12 mouse cellular contexts compared by ENCODE assay signal in genomic region chr8:72137431-72137830, GRCm38 (mm10). TPM values are rescaled to one million over a fixed set of nuclear protein-coding genes. Genes with fewer than 3 reads are reported as not detected.
DNase-seq lines count a peak whose midpoint lies in the region; ATAC-seq lines count a peak whose summit lies in the region.
"Had no signal": no experiment of that assay in that cellular context is flagged by ENCODE, and none has a peak within 500 bp of the region (broad histone marks: within the 10 kb centered on the region; RNA-seq: fewer than 3 reads in every experiment).

No protein-coding gene starts in this region.

- H3K9me3 ChIP-seq in heart, embryonic 12.5 days (replicated peaks): no peaks in the 10 kb centered on the region
- no peaks in the 10 kb centered on the region for H3K9me3 ChIP-seq in neural tube, embryonic 11.5 days (ENCODE audit: control insufficient read depth, low read length)
- H3K9me3 ChIP-seq in intestine, embryonic 16.5 days (ENCODE audit: control insufficient read depth, low read length): no peaks in the 10 kb centered on the region
- no peaks in the 10 kb centered on the region for H3K9me3 ChIP-seq in stomach, embryonic 16.5 days (replicated peaks; ENCODE audit: control insufficient read depth, low read length)

- H3K27me3 ChIP-seq in heart, embryonic 12.5 days (replicated peaks): no peaks in the 10 kb centered on the region
- no peaks in the 10 kb centered on the region for H3K27me3 ChIP-seq in neural tube, embryonic 11.5 days (ENCODE audit: control insufficient read depth, insufficient read depth, low read length)
- no peaks in the 10 kb centered on the region for H3K27me3 ChIP-seq in intestine, embryonic 16.5 days (replicated peaks; ENCODE audit: control insufficient read depth, insufficient read depth, low read length)
- H3K27me3 ChIP-seq in stomach, embryonic 16.5 days (ENCODE audit: control insufficient read depth, insufficient read depth, low read length): no peaks in the 10 kb centered on the region

- H3K9ac ChIP-seq in heart, embryonic 12.5 days: peak overlapping the region; percentile 29; the same call in 1 of the 2 replicates
- no peak overlapping the region for H3K9ac ChIP-seq in neural tube, embryonic 11.5 days (ENCODE audit: low read length)
- H3K9ac ChIP-seq in intestine, embryonic 16.5 days (ENCODE audit: low read depth, low read length): no peak overlapping the region
- H3K9ac ChIP-seq in stomach, embryonic 16.5 days (ENCODE audit: low read length): peak overlapping the region; percentile 23

- intact Hi-C loops in heart, postnatal 14 days (cut with DNase I): no loop called here

- H3K36me3 ChIP-seq in heart, embryonic 12.5 days: peaks cover 47% of the 10 kb centered on the region
- H3K36me3 ChIP-seq in neural tube, embryonic 11.5 days (ENCODE audit: control insufficient read depth, insufficient read depth, low read length): peaks cover 4% of the 10 kb centered on the region; the same call in 1 of the 2 replicates
- peaks cover 16% of the 10 kb centered on the region for H3K36me3 ChIP-seq in intestine, embryonic 16.5 days (ENCODE audit: control insufficient read depth, insufficient read depth, low read length)
- peaks cover 20% of the 10 kb centered on the region for H3K36me3 ChIP-seq in stomach, embryonic 16.5 days (ENCODE audit: control insufficient read depth, insufficient read depth, low read length)

- 76% methylated on average over 2 of the region's 2 CpGs for WGBS in heart, embryonic 12.5 days
- 89% methylated on average over 2 of the region's 2 CpGs for WGBS in neural tube, embryonic 11.5 days
- WGBS in intestine, embryonic 16.5 days: 78% methylated on average over 2 of the region's 2 CpGs
- 72% methylated on average over 2 of the region's 2 CpGs for WGBS in stomach, embryonic 16.5 days

- peaks cover 39% of the 10 kb centered on the region for H3K4me1 ChIP-seq in heart, embryonic 12.5 days (replicated peaks)
- 0 out of 2 replicates have a peak, but pooled peaks cover 4% of the 10 kb centered on the region for H3K4me1 ChIP-seq in neural tube, embryonic 11.5 days (ENCODE audit: control insufficient read depth, insufficient read depth, low read length)
- peaks cover 21% of the 10 kb centered on the region for H3K4me1 ChIP-seq in intestine, embryonic 16.5 days (ENCODE audit: control insufficient read depth, insufficient read depth, low read length)
- H3K4me1 ChIP-seq in stomach, embryonic 16.5 days (ENCODE audit: control insufficient read depth, insufficient read depth, low read length): peaks cover 14% of the 10 kb centered on the region; the same call in 1 of the 2 replicates

- no peak for DNase-seq in heart, postnatal 14 days
- no peak for DNase-seq in neural tube, embryonic 11.5 days (ENCODE audit: low spot score)
- no peak for DNase-seq in neural tube, embryonic 10.5 days (ENCODE audit: extremely low spot score, low spot score)
- DNase-seq in thymus, postnatal 0 days (ENCODE audit: low spot score): no peak
- DNase-seq in layer of hippocampus, adult 18-20 months (ENCODE audit: low spot score in 2 of 2): no peak

- ATAC-seq in heart, embryonic 12.5 days (ENCODE audit: insufficient number of reproducible peaks, low FRiP score): no peak
- ATAC-seq in neural tube, embryonic 11.5 days (ENCODE audit: insufficient read depth, low FRiP score, low TSS enrichment): no peak
- ATAC-seq in intestine, embryonic 16.5 days: no peak
- ATAC-seq in stomach, embryonic 16.5 days (ENCODE audit: insufficient read depth, low FRiP score): no peak

- peak overlapping the region; percentile 85 for H3K4me2 ChIP-seq in heart, embryonic 12.5 days
- peak overlapping the region; percentile 13 for H3K4me2 ChIP-seq in neural tube, embryonic 11.5 days (ENCODE audit: low read depth)
- H3K4me2 ChIP-seq in intestine, embryonic 16.5 days (ENCODE audit: low read depth, low read length): peak overlapping the region; percentile 75
- H3K4me2 ChIP-seq in stomach, embryonic 16.5 days (ENCODE audit: low read depth, low read length): peak overlapping the region; percentile 77

- no peak overlapping the region for H3K27ac ChIP-seq in heart, embryonic 12.5 days (ENCODE audit: poor library complexity, severe bottlenecking)
- H3K27ac ChIP-seq in neural tube, embryonic 11.5 days (ENCODE audit: low read depth, low read length): no peak overlapping the region
- no peak overlapping the region; the same call in 1 of the 2 replicates for H3K27ac ChIP-seq in intestine, embryonic 16.5 days (ENCODE audit: low read length)
- peak overlapping the region; percentile 35 for H3K27ac ChIP-seq in stomach, embryonic 16.5 days (ENCODE audit: low read length)

- H3K4me3 ChIP-seq in heart, embryonic 12.5 days: peak overlapping the region; percentile 91
- H3K4me3 ChIP-seq in neural tube, embryonic 11.5 days (ENCODE audit: low read depth, low read length): no peak overlapping the region
- peak overlapping the region; percentile 88 for H3K4me3 ChIP-seq in intestine, embryonic 16.5 days (ENCODE audit: low read length)
- H3K4me3 ChIP-seq in stomach, embryonic 16.5 days (replicated peaks; ENCODE audit: low read length): peak overlapping the region; percentile 90

RNA-seq across cellular contexts. Expression of gene Tpm4, which starts 2.7 kb away (rescaled TPM):
- polyA plus RNA-seq in heart, embryonic 12.5 days (2016; fragmentation: Nextera tagmentation; extraction: Ambion mirVana): 399 and 414 TPM in 2 replicates
- 100 to 1,000 TPM; 119 to 155 TPM for total RNA-seq in heart, postnatal 14 days (2021)
- polyA plus RNA-seq in neural tube, embryonic 11.5 days (2014; fragmentation: Nextera tagmentation; extraction: Ambion mirVana): 554 and 563 TPM in 2 replicates
- 510 and 538 TPM in 2 replicates for polyA plus RNA-seq in intestine, embryonic 16.5 days (2015; fragmentation: Nextera tagmentation; extraction: Ambion mirVana)
- polyA plus RNA-seq in stomach, embryonic 16.5 days (2015; fragmentation: Nextera tagmentation; extraction: Ambion mirVana): 617 and 647 TPM in 2 replicates
- polyA plus RNA-seq in thymus, postnatal 0 days (2015; fragmentation: Nextera tagmentation; extraction: Ambion mirVana): 164 and 172 TPM in 2 replicates
- total RNA-seq in layer of hippocampus, adult 18-20 months (2021): 10 to 100 TPM; 24.9 to 26.6 TPM

RNA-seq across cellular contexts. Expression of gene Rab8a, which starts 23.6 kb away (rescaled TPM):
- 72.5 and 77.5 TPM in 2 replicates for polyA plus RNA-seq in heart, embryonic 12.5 days (2016; fragmentation: Nextera tagmentation; extraction: Ambion mirVana)
- total RNA-seq in heart, postnatal 14 days (2021): 10 to 100 TPM; 28.2 to 28.6 TPM
- polyA plus RNA-seq in neural tube, embryonic 11.5 days (2014; fragmentation: Nextera tagmentation; extraction: Ambion mirVana): 105 and 110 TPM in 2 replicates
- polyA plus RNA-seq in intestine, embryonic 16.5 days (2015; fragmentation: Nextera tagmentation; extraction: Ambion mirVana): 177 and 178 TPM in 2 replicates
- 127 and 155 TPM in 2 replicates for polyA plus RNA-seq in stomach, embryonic 16.5 days (2015; fragmentation: Nextera tagmentation; extraction: Ambion mirVana)
- polyA plus RNA-seq in thymus, postnatal 0 days (2015; fragmentation: Nextera tagmentation; extraction: Ambion mirVana): 140 and 151 TPM in 2 replicates
- total RNA-seq in layer of hippocampus, adult 18-20 months (2021): 10 to 100 TPM; 39.8 to 41.4 TPM

RNA-seq across cellular contexts. Expression of gene Olfr374, which starts 30.6 kb away (rescaled TPM):
- polyA plus RNA-seq in heart, embryonic 12.5 days (2016; fragmentation: Nextera tagmentation; extraction: Ambion mirVana): 0.14 TPM in 1 of 2 replicates, not detected in the other
- total RNA-seq in heart, postnatal 14 days (2021): not detected
- not detected in 2 replicates for polyA plus RNA-seq in neural tube, embryonic 11.5 days (2014; fragmentation: Nextera tagmentation; extraction: Ambion mirVana)
- polyA plus RNA-seq in intestine, embryonic 16.5 days (2015; fragmentation: Nextera tagmentation; extraction: Ambion mirVana): 0.13 TPM in 1 of 2 replicates, not detected in the other
- polyA plus RNA-seq in stomach, embryonic 16.5 days (2015; fragmentation: Nextera tagmentation; extraction: Ambion mirVana): 0.06 TPM in 1 of 2 replicates, not detected in the other
- polyA plus RNA-seq in thymus, postnatal 0 days (2015; fragmentation: Nextera tagmentation; extraction: Ambion mirVana): not detected in 2 replicates
- total RNA-seq in layer of hippocampus, adult 18-20 months (2021): not detected
- total RNA-seq: adrenal gland, postnatal 25 days; common myeloid progenitor, adult 5-6 weeks; gastrocnemius, adult 8-10 months had no signal

RNA-seq across cellular contexts. Expression of gene Hsh2d, which starts 52.0 kb away (rescaled TPM):
- 0.09 TPM in 1 of 2 replicates, not detected in the other for polyA plus RNA-seq in heart, embryonic 12.5 days (2016; fragmentation: Nextera tagmentation; extraction: Ambion mirVana)
- total RNA-seq in heart, postnatal 14 days (2021): under 1 TPM in 1 of 2 experiments, not detected in 1; 0.17 TPM
- not detected in 2 replicates for polyA plus RNA-seq in neural tube, embryonic 11.5 days (2014; fragmentation: Nextera tagmentation; extraction: Ambion mirVana)
- 2.5 and 2.7 TPM in 2 replicates for polyA plus RNA-seq in intestine, embryonic 16.5 days (2015; fragmentation: Nextera tagmentation; extraction: Ambion mirVana)
- 1.4 and 2.0 TPM in 2 replicates for polyA plus RNA-seq in stomach, embryonic 16.5 days (2015; fragmentation: Nextera tagmentation; extraction: Ambion mirVana)
- 4.9 and 5.6 TPM in 2 replicates for polyA plus RNA-seq in thymus, postnatal 0 days (2015; fragmentation: Nextera tagmentation; extraction: Ambion mirVana)
- total RNA-seq in layer of hippocampus, adult 18-20 months (2021): under 1 TPM in 1 of 2 experiments, not detected in 1; 0.25 TPM
- total RNA-seq: adrenal gland, postnatal 25 days; gastrocnemius, adult 8-10 months; left cerebral cortex, adult 8-10 months had no signal

RNA-seq across cellular contexts. Expression of gene Olfr373, which starts 54.5 kb away (rescaled TPM):
- polyA plus RNA-seq in heart, embryonic 12.5 days (2016; fragmentation: Nextera tagmentation; extraction: Ambion mirVana): not detected in 2 replicates
- not detected for total RNA-seq in heart, postnatal 14 days (2021)
- polyA plus RNA-seq in neural tube, embryonic 11.5 days (2014; fragmentation: Nextera tagmentation; extraction: Ambion mirVana): not detected in 2 replicates
- polyA plus RNA-seq in intestine, embryonic 16.5 days (2015; fragmentation: Nextera tagmentation; extraction: Ambion mirVana): 0.11 and 0.16 TPM in 2 replicates
- polyA plus RNA-seq in stomach, embryonic 16.5 days (2015; fragmentation: Nextera tagmentation; extraction: Ambion mirVana): 0.03 TPM in 1 of 2 replicates, not detected in the other
- 0.04 and 0.05 TPM in 2 replicates for polyA plus RNA-seq in thymus, postnatal 0 days (2015; fragmentation: Nextera tagmentation; extraction: Ambion mirVana)
- total RNA-seq in layer of hippocampus, adult 18-20 months (2021): not detected
- total RNA-seq: adrenal gland, postnatal 25 days; common myeloid progenitor, adult 5-6 weeks; gastrocnemius, adult 8-10 months; left cerebral cortex, adult 8-10 months had no signal

Comparison
In these comparisons a context has a peak if more than half of its experiments do, and no peak if none do; other contexts are left out.
1. H3K4me2 ChIP-seq: peak in every context shown above with its lines; median percentile 85 in heart, embryonic 12.5 days; 77 in stomach, embryonic 16.5 days; 75 in intestine, embryonic 16.5 days; 13 in neural tube, embryonic 11.5 days.
2. H3K9ac ChIP-seq: peak in heart, embryonic 12.5 days (single experiment) and stomach, embryonic 16.5 days (single experiment); none in neural tube, embryonic 11.5 days (single experiment) and intestine, embryonic 16.5 days (single experiment).